Comparison of ENCODE assay signal across 10 mouse cellular contexts in genomic region chr13:42987931-42988579, GRCm38 (mm10).
DNase-seq lines count a peak whose midpoint lies in the region; ATAC-seq and TF ChIP-seq lines count a peak whose summit lies in the region.
"Had no signal": no experiment of that assay in that cellular context is flagged by ENCODE, and none has a peak within 500 bp of the region (broad histone marks: within the 10 kb centered on the region; RNA-seq: fewer than 3 reads in every experiment).

No protein-coding gene starts in this region.

- no peak for TF ChIP-seq CTCF in lung, postnatal 0 days (IDR thresholded peaks at IDR 0.05)

- no peaks in the 10 kb centered on the region for H3K9me3 ChIP-seq in lung, postnatal 0 days (ENCODE audit: low read length)
- H3K9me3 ChIP-seq: heart, embryonic 15.5 days had no signal

- no peaks in the 10 kb centered on the region for H3K36me3 ChIP-seq in lung, postnatal 0 days (ENCODE audit: insufficient read depth, low read length)
- H3K36me3 ChIP-seq: heart, embryonic 15.5 days had no signal

- ATAC-seq in lung, postnatal 0 days: no peak
- ATAC-seq in inflammation-experienced regulatory T-cells, adult 6 months: no peak

- H3K4me3 ChIP-seq in lung, postnatal 0 days (ENCODE audit: low read depth, low read length): no peak overlapping the region
- H3K4me3 ChIP-seq: heart, embryonic 15.5 days had no signal

- H3K9ac ChIP-seq in lung, postnatal 0 days (replicated peaks; ENCODE audit: low read depth): no peak overlapping the region
- H3K9ac ChIP-seq: heart, embryonic 15.5 days; liver, embryonic 14.5 days had no signal

- 48% methylated on average over 5 of the region's 5 CpGs for WGBS in lung, postnatal 0 days

- H3K4me1 ChIP-seq in lung, postnatal 0 days (ENCODE audit: insufficient read depth, low read depth, low read length): no peaks in the 10 kb centered on the region

- DNase-seq in heart, adult 11 months: peak; percentile 73
- no peak for DNase-seq in heart, adult 18-20 months
- DNase-seq in lung, postnatal 36 days: peak; percentile 30
- no peak for DNase-seq in lung, postnatal 0 days (ENCODE audit: low spot score)
- DNase-seq in cerebellum, adult 8-10 months: peak; percentile 86
- peak; percentile 51 to 70 for DNase-seq in layer of hippocampus, postnatal 10 days (ENCODE audit: low spot score in 2 of 2)
- no peak for DNase-seq in spleen, postnatal 4 days (ENCODE audit: low spot score in 2 of 2)

- no peak overlapping the region for H3K4me2 ChIP-seq in lung, postnatal 0 days (replicated peaks; ENCODE audit: low read depth, low read length)
- H3K4me2 ChIP-seq: heart, embryonic 15.5 days had no signal

- no peaks in the 10 kb centered on the region for H3K27me3 ChIP-seq in lung, postnatal 0 days (replicated peaks; ENCODE audit: insufficient read depth, low read length)
- H3K27me3 ChIP-seq: heart, embryonic 15.5 days had no signal

- H3K27ac ChIP-seq in lung, postnatal 0 days (ENCODE audit: low read length): no peak overlapping the region
- H3K27ac ChIP-seq: heart, embryonic 15.5 days; liver, embryonic 14.5 days had no signal

- no peak for TF ChIP-seq EP300 in lung, postnatal 0 days (IDR thresholded peaks at IDR 0.05)

Comparison
In these comparisons a context has a peak if more than half of its experiments do, and no peak if none do; other contexts are left out.
1. DNase-seq: peak in heart, adult 11 months (single experiment), lung, postnatal 36 days (single experiment), cerebellum, adult 8-10 months (single experiment) and layer of hippocampus, postnatal 10 days (2 of 2); none in heart, adult 18-20 months (0 of 2), lung, postnatal 0 days (single experiment) and spleen, postnatal 4 days (0 of 2).